Mouse (Mus musculus): Measurements from ENCODE around the gene Acsm4. TPM values are rescaled to one million over a fixed set of nuclear protein-coding genes. Genes with fewer than 3 reads are reported as not detected.
"Not testable (repeated sequence)": the region's sequence is repeated elsewhere in the genome, so short reads cannot be mapped to it uniquely, and the experiment has no call there.

Acsm4 gene
- total RNA-seq (2021): not detected
- long read RNA-seq, experiment 1: 0 reads
- long read RNA-seq, experiment 2: 0 reads

GRCm38 (mm10) chr7:119689726-119690125, at the start of gene Acsm4:
Gene Acsm4 (plus strand): TSS chr7:119690026.
- DNase-seq (ENCODE audit: low spot score in 2 of 2): no peak

GRCm38 (mm10) chr7:119642307-119642706, 47.5 kb upstream of the Acsm4 start:
- DNase-seq (ENCODE audit: low spot score in 2 of 2): no peak

- no peak for DNase-seq (ENCODE audit: low spot score in 2 of 2)
Measured at GRCm38 (mm10) chr7:119667893-119668292, 21.9 kb upstream of the Acsm4 start.

GRCm38 (mm10) chr7:119670395-119670794, 19.4 kb upstream of the Acsm4 start:
- DNase-seq (ENCODE audit: low spot score in 2 of 2): no peak

GRCm38 (mm10) chr7:119670925-119671324, 18.9 kb upstream of the Acsm4 start:
- DNase-seq (ENCODE audit: low spot score in 2 of 2): peak; percentile 13 to 38

- peak; percentile 29 to 38 for DNase-seq (ENCODE audit: low spot score in 2 of 2)
Measured at GRCm38 (mm10) chr7:119673465-119673864, 16.4 kb upstream of the Acsm4 start.

GRCm38 (mm10) chr7:119680107-119680506, 9.7 kb upstream of the Acsm4 start:
- DNase-seq (ENCODE audit: low spot score in 2 of 2): no peak

GRCm38 (mm10) chr7:119682699-119683098, 7.1 kb upstream of the Acsm4 start:
- no peak for DNase-seq (ENCODE audit: low spot score in 2 of 2)

- DNase-seq (ENCODE audit: low spot score in 2 of 2): no peak
Measured at GRCm38 (mm10) chr7:119692302-119692701, 2.5 kb downstream of the Acsm4 start.

- DNase-seq (ENCODE audit: low spot score in 2 of 2): no peak
Measured at GRCm38 (mm10) chr7:119694926-119695325, 5.1 kb downstream of the Acsm4 start.

- no peak for DNase-seq (ENCODE audit: low spot score in 2 of 2)
Measured at GRCm38 (mm10) chr7:119714111-119714510, 24.3 kb downstream of the Acsm4 start.

- DNase-seq (ENCODE audit: low spot score in 2 of 2): peak; percentile 95 to 98
Measured at GRCm38 (mm10) chr7:119720253-119720946, 30.6 kb downstream of the Acsm4 start, which contains the start of gene Thumpd1. Gene Thumpd1 (minus strand): TSS chr7:119720798.

GRCm38 (mm10) chr7:119720947-119721310, 31.1 kb downstream of the Acsm4 start:
- peak in 1 of 2 experiments; percentile 5 for DNase-seq (ENCODE audit: low spot score in 2 of 2)

GRCm38 (mm10) chr7:119727621-119728020, 37.8 kb downstream of the Acsm4 start:
- no peak for DNase-seq (ENCODE audit: low spot score in 2 of 2)

- DNase-seq (ENCODE audit: low spot score in 2 of 2): not testable (repeated sequence)
Measured at GRCm38 (mm10) chr7:119731262-119731661, 41.4 kb downstream of the Acsm4 start.

- DNase-seq (ENCODE audit: low spot score in 2 of 2): no peak
Measured at GRCm38 (mm10) chr7:119738877-119739276, 49.1 kb downstream of the Acsm4 start.

- DNase-seq (ENCODE audit: low spot score in 2 of 2): not testable (repeated sequence)
Measured at GRCm38 (mm10) chr7:119739798-119740468, 50.1 kb downstream of the Acsm4 start.

GRCm38 (mm10) chr7:119744321-119744720, 54.5 kb downstream of the Acsm4 start:
- DNase-seq (ENCODE audit: low spot score in 2 of 2): no peak

GRCm38 (mm10) chr7:119745869-119746268, 56.0 kb downstream of the Acsm4 start:
- no peak for DNase-seq (ENCODE audit: low spot score in 2 of 2)

GRCm38 (mm10) chr7:119748761-119749160, 58.9 kb downstream of the Acsm4 start:
- no peak for DNase-seq (ENCODE audit: low spot score in 2 of 2)

GRCm38 (mm10) chr7:119749942-119750341, 60.1 kb downstream of the Acsm4 start:
- DNase-seq (ENCODE audit: low spot score in 2 of 2): no peak

GRCm38 (mm10) chr7:119753696-119754095, 63.9 kb downstream of the Acsm4 start:
- DNase-seq (ENCODE audit: low spot score in 2 of 2): no peak

All from left cerebral cortex, adult 18-20 months (tissue).